Mouse (Mus musculus): ENCODE measurements around the gene Taf13.

The Taf13 gene

GRCm38 (mm10) chr3:108572309-108573010, 962 bp downstream of the Taf13 start:
- no peak for DNase-seq (ENCODE audit: extremely low spot score, low read depth, low spot score)

GRCm38 (mm10) chr3:108574018-108574417, 2.5 kb downstream of the Taf13 start:
- DNase-seq (ENCODE audit: extremely low spot score, low read depth, low spot score) = no peak

GRCm38 (mm10) chr3:108584580-108584979, 13.1 kb downstream of the Taf13 start:
- no peak for DNase-seq (ENCODE audit: extremely low spot score, low read depth, low spot score)

- no peak for DNase-seq (ENCODE audit: extremely low spot score, low read depth, low spot score)
Measured at GRCm38 (mm10) chr3:108588446-108588845, 16.9 kb downstream of the Taf13 start.

GRCm38 (mm10) chr3:108590786-108591529, 19.5 kb downstream of the Taf13 start, which contains the start of gene Wdr47:
Wdr47 (plus strand) TSS chr3:108591279.
- peak; percentile 82 for DNase-seq (ENCODE audit: extremely low spot score, low read depth, low spot score)

GRCm38 (mm10) chr3:108591530-108592522, 20.3 kb downstream of the Taf13 start:
- DNase-seq (ENCODE audit: extremely low spot score, low read depth, low spot score) = no peak

DNA sequence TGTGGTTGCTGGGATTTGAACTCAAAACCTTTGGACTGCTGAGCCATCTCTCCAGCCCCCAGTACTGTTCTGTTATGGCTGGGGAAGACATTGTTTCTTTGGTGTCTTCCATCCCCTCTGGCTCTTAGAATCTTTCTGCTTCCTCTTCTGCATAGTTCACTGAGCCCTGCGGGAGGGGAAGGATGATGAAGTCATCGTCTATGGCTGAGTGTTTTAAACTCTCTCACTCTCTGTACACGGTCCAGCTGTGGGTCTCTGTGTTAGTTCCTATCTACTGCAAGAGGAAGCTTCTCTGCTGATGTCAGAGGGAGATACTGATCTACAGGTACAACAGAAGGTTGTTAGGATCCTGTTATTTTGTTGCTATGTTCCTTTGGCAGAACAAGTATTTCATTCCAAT, 37.4 kb downstream of the Taf13 start:
- DNase-seq (ENCODE audit: extremely low spot score, low read depth, low spot score) = no peak

Measured in hindlimb bud, embryonic 11.5 days (tissue).